Mouse (Mus musculus): ENCODE results near the gene Rnd2. TPM values are rescaled to one million over a fixed set of nuclear protein-coding genes. Genes with fewer than 3 reads are reported as not detected.

The Rnd2 gene
- total and polyA plus RNA-seq, 3 experiments, result 1.4 to 4.5 (median 2.8) TPM

GRCm38 (mm10) chr11:101465101-101465868 is 486 bp downstream of the Rnd2 start:
- peak overlapping the region; percentile 59 to 96 (median 63) for H3K4me3 ChIP-seq (replicated peaks in 1 of 3; ENCODE audit: low read depth in 2 of 3, low read length in 2 of 3, poor library complexity in 1 of 3)
- H3K27me3 ChIP-seq (replicated peaks), result peaks cover 22% of the 10 kb centered on the region
- peak overlapping the region; percentile 70 for H3K27ac ChIP-seq (ENCODE audit: insufficient read depth, low read depth)
- no peaks in the 10 kb centered on the region for H3K9me3 ChIP-seq (replicated peaks; ENCODE audit: low read length)
- peaks cover 21 to 59% of the 10 kb centered on the region in 2 experiments for H3K4me1 ChIP-seq (ENCODE audit: control insufficient read depth in 1 of 2, insufficient read depth in 2 of 2)
- peak; percentile 71 for TF ChIP-seq ETS1 (conservative IDR thresholded peaks at IDR 0.05; ENCODE audit: low read depth, low read length)
- no peak for TF ChIP-seq ZMIZ1 (IDR thresholded peaks at IDR 0.05; ENCODE audit: low read depth, low read length)
- TF ChIP-seq NRF1 (IDR thresholded peaks at IDR 0.05; ENCODE audit: low read depth, low read length), result peak; percentile 91
- peak; percentile 62; the same call in 1 of the 2 replicates for TF ChIP-seq MEF2A (IDR thresholded peaks at IDR 0.05; ENCODE audit: borderline replicate concordance, low read depth, low read length)
- peak; percentile 62; the same call in 1 of the 2 replicates for TF ChIP-seq MAFK (IDR thresholded peaks at IDR 0.05; ENCODE audit: insufficient replicate concordance, low read length)
- peak; percentile 54 for TF ChIP-seq MYC (IDR thresholded peaks at IDR 0.05; ENCODE audit: low read depth, low read length)
- 0 out of 2 replicates have a peak, but pooled peaks have one; percentile 9 for TF ChIP-seq KAT2A (IDR thresholded peaks at IDR 0.05; ENCODE audit: insufficient replicate concordance, low read length)
- 0 out of 2 replicates have a peak, but pooled peaks have one; percentile 61 for TF ChIP-seq TCF12 (IDR thresholded peaks at IDR 0.05; ENCODE audit: low read depth, low read length)
- 0 out of 2 replicates have a peak, but pooled peaks have one; percentile 32 for TF ChIP-seq CHD2 (IDR thresholded peaks at IDR 0.05; ENCODE audit: low read length)
- peak; percentile 30; the same call in 1 of the 2 replicates for TF ChIP-seq ELF1 (IDR thresholded peaks at IDR 0.05; ENCODE audit: low read depth, low read length)
- no peak; the same call in 1 of the 2 replicates for TF ChIP-seq RAD21 (IDR thresholded peaks at IDR 0.05; ENCODE audit: low read depth, low read length)
- TF ChIP-seq UBTF (IDR thresholded peaks at IDR 0.05; ENCODE audit: low read depth, low read length), result no peak
- peak; percentile 95 for TF ChIP-seq MAZ (IDR thresholded peaks at IDR 0.05; ENCODE audit: low read depth, low read length)
- peak; percentile 79 for TF ChIP-seq MXI1 (IDR thresholded peaks at IDR 0.05; ENCODE audit: low read depth, low read length)
- peak in 1 of 2 experiments; percentile 17; a peak in 1 of 4 replicates for TF ChIP-seq CTCF (conservative IDR thresholded peaks at IDR 0.05 in 1 of 2, IDR thresholded peaks at IDR 0.05 in 1 of 2; ENCODE audit: low read depth in 2 of 2, low read length in 2 of 2)
- peak; percentile 94 for TF ChIP-seq BHLHE40 (IDR thresholded peaks at IDR 0.05; ENCODE audit: low read depth, low read length)
- no peak for TF ChIP-seq ZKSCAN1 (IDR thresholded peaks at IDR 0.05; ENCODE audit: borderline replicate concordance, low read depth, low read length)
- TF ChIP-seq USF1 (IDR thresholded peaks at IDR 0.05; ENCODE audit: low read depth, low read length), result peak; percentile 38; the same call in 1 of the 2 replicates
- TF ChIP-seq IRF4 (IDR thresholded peaks at IDR 0.05; ENCODE audit: low read depth, low read length), result peak; percentile 31; the same call in 1 of the 2 replicates
- TF ChIP-seq USF2 (conservative IDR thresholded peaks at IDR 0.05; ENCODE audit: low read depth, low read length), result peak; percentile 12; the same call in 1 of the 2 replicates
- peak; percentile 58; the same call in 1 of the 2 replicates for TF ChIP-seq MAX (IDR thresholded peaks at IDR 0.05; ENCODE audit: low read length)
- peak; percentile 92 for DNase-seq (ENCODE audit: extremely low read depth)
- H3K79me2 ChIP-seq (replicated peaks; ENCODE audit: control insufficient read depth, extremely low read depth, insufficient read depth, poor library complexity, severe bottlenecking), result no peaks in the 10 kb centered on the region
- in situ Hi-C loops (cut with MboI; ENCODE audit: low pct_ligation_motif_present, low pct_unique_long_range_greater_than_20kb, low sequenced_read_pairs), result no loop called here
- peaks cover 13 to 21% of the 10 kb centered on the region in 2 experiments for H3K36me3 ChIP-seq (replicated peaks in 1 of 2; ENCODE audit: control insufficient read depth in 1 of 2, insufficient read depth in 1 of 2, low read length in 1 of 2)
- peak overlapping the region; percentile 24 for H3K9ac ChIP-seq (ENCODE audit: insufficient read depth, low read depth)
- dilution Hi-C loops (cut with MboI; ENCODE audit: extremely low pct_ligation_motif_present, extremely low pct_unique_long_range_greater_than_20kb, low sequenced_read_pairs), result no loop called here
- peak overlapping the region; percentile 89 for H3K4me2 ChIP-seq (ENCODE audit: insufficient read depth, low read depth, poor library complexity, severe bottlenecking)
